Mouse (Mus musculus): ENCODE data around the gene Glipr1. TPM values are rescaled to one million over a fixed set of nuclear protein-coding genes. Genes with fewer than 3 reads are reported as not detected.
A peak's percentile ranks its signal among the peaks of the same experiment; 100 is the strongest.

Glipr1 gene
- total RNA-seq, 2 experiments from 2014 or later: 0.93 to 2.1 TPM

DNA sequence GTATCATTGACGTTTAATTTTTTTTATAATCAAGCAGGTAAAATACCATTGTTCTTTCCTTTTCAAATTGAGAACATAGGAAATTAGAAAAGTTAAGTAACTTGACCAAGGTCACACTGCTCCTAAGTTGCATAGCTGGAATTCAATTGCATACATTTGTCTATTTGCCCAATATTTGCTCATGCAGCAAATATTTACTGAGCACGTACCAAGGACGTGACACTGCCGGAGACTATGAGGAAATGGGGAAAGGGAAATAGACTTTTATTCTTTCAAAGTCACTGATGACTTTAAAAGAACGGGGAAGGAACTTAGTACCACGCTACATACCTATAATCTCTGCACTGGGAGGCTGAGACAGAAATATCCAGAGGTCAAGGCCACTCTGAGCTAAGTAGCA, 42.0 kb downstream of the Glipr1 start:
- no peak for DNase-seq

- DNase-seq: no peak
These were observed 43.1 kb downstream of the Glipr1 start for GRCm38 (mm10) chr10:111959353-111959752.

- DNase-seq: no peak
These were observed 44.4 kb downstream of the Glipr1 start for GRCm38 (mm10) chr10:111958046-111958421.

- peak; percentile 71 for DNase-seq
These were observed 45.0 kb downstream of the Glipr1 start for GRCm38 (mm10) chr10:111957271-111958045.

- DNase-seq: no peak
These were observed 46.6 kb downstream of the Glipr1 start for GRCm38 (mm10) chr10:111955836-111956235.

DNA sequence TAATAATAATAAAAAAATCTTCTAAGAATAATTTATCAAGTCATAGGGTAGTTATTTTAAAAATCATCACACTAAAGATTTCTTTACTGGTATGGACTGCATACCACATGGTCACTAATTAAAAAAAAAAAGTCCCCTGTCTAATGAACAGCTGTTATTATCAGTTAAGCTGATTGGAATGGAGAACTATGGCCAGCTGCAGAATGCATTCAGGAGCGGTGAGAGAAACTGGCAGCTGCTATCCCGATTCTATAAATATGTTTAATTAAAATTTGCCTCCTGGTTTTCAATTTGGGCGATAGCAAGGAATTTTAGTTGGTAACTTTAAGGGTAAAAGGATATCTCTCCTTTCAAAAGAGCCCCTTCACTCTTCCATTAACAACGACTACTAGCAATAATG, 53.4 kb downstream of the Glipr1 start:
- DNase-seq: no peak

- no peak for DNase-seq
These were observed 54.4 kb downstream of the Glipr1 start for GRCm38 (mm10) chr10:111948041-111948440.

GRCm38 (mm10) chr10:111945563-111945962, 56.9 kb downstream of the Glipr1 start:
- DNase-seq: no peak

DNA sequence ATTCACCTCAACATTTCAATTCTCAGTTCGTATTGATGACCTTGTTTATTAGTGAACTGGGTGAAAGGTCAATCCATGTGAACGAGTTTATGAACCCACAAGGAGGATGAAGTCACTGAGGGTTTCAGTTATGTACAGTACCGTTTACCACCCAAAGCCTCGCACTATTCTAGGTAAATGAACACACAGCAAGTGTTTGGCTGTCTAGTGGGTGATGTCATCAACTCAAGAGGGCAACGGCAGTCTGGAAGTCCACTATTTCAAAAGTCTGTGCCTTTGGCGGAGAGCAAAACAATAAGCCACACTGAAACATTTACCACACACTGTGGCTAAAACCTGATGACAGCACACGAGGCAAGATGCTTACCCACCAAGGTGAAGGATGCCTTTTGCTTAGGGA, 59.4 kb downstream of the Glipr1 start:
- DNase-seq: no peak

- DNase-seq: no peak
These were observed 65.3 kb downstream of the Glipr1 start for GRCm38 (mm10) chr10:111937146-111937534.

GRCm38 (mm10) chr10:111936491-111937145, 65.8 kb downstream of the Glipr1 start:
- peak; percentile 92 for DNase-seq

DNA sequence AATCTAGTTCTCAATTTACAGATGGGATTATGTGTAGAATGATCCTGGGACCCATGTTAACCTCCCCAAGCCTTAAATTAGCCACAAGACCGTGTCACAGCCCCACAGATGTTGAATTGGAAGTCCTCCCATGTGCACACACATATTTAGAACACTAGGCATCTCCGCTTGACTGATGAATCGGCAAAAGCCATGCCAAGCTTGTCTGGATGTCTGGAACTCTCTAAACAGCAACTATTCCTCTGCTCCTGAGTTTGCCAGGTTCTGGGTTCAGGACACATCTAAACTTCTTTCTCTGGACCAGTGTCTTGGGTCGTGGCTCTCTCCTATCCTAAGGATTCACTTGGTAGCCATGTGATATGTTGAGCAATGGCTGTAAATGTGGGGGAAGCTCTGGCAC, 66.4 kb downstream of the Glipr1 start:
- DNase-seq: no peak

Other genes starting within 250 kb of the Glipr1 start
- 10 to 100 TPM; 22.9 to 24.2 TPM for gene Krr1, start 30.0 kb downstream of the Glipr1 start, total RNA-seq (2021)
- gene Glipr1l1, start 57.6 kb upstream of the Glipr1 start, total RNA-seq (2021): not detected
- not detected for gene Glipr1l2, start 80.7 kb upstream of the Glipr1 start, total RNA-seq (2021)
- gene Glipr1l3, start 157.7 kb upstream of the Glipr1 start, total RNA-seq (2021): not detected
- gene Caps2, start 161.0 kb upstream of the Glipr1 start, total RNA-seq (2021): not detected